Mouse (Mus musculus) intestine, embryonic 16.5 days (tissue): ENCODE measurements around the gene Tk1. TPM values are rescaled to one million over a fixed set of nuclear protein-coding genes. Genes with fewer than 3 reads are reported as not detected.

Experiments
- ATAC-seq: fragments of 200-750 bp; cut with Nextera tagmentation; 2 replicates; pipeline ENCODE4 v1.8.0; 2017; ENCODE audit warnings: moderate TSS enrichment, moderate library complexity
- H3K27ac ChIP-seq: fragments of 300-500 bp; sonication (generic); 2 replicates; pipeline ENCODE4 v1.5.1; 2014; ENCODE audit warnings: mild to moderate bottlenecking, low read length
- H3K27me3 ChIP-seq: fragments of 300-500 bp; sonication (generic); replicated peaks from 2 replicates; pipeline ENCODE4 v1.6.1; 2014; ENCODE audit warnings: low read length, control low read depth, mixed read lengths; ENCODE audit not compliant: control insufficient read depth, insufficient read depth
- H3K36me3 ChIP-seq: fragments of 300-500 bp; sonication (generic); 2 replicates; pipeline ENCODE4 v1.6.1; 2014; ENCODE audit warnings: low read length, control low read depth; ENCODE audit not compliant: control insufficient read depth, insufficient read depth
- H3K4me1 ChIP-seq: fragments of 300-500 bp; sonication (generic); 2 replicates; pipeline ENCODE4 v1.6.1; 2014; ENCODE audit warnings: low read length, control low read depth, mixed read lengths; ENCODE audit not compliant: control insufficient read depth, insufficient read depth
- H3K4me2 ChIP-seq: fragments of 300-500 bp; sonication (generic); 2 replicates; pipeline ENCODE4 v1.6.1; 2014; ENCODE audit warnings: low read depth, low read length, control low read depth
- H3K4me3 ChIP-seq: fragments of 300-500 bp; sonication (generic); 2 replicates; pipeline ENCODE4 v1.5.1; 2014; ENCODE audit warnings: mild to moderate bottlenecking, low read length
- H3K9ac ChIP-seq: fragments of 300-500 bp; sonication (generic); 2 replicates; pipeline ENCODE4 v1.6.1; 2014; ENCODE audit warnings: low read depth, low read length
- H3K9me3 ChIP-seq: fragments of 300-500 bp; sonication (generic); 2 replicates; pipeline ENCODE4 v1.6.1; 2016; ENCODE audit warnings: low read length, control low read depth; ENCODE audit not compliant: control insufficient read depth
- WGBS: fragments of 180-500 bp; shearing (Covaris S2); extraction: QIAGEN DNeasy Blood & Tissue Kit; methylation state at CpG from one replicate; pipeline ENCODE4 v1.1.7; 2014; 5-methylcytosine and 5-hydroxymethylcytosine counted together
- polyA plus RNA-seq: library from polyadenylated mRNA; unstranded; fragments of >200 nt; fragmentation: Nextera tagmentation; extraction: Ambion mirVana; gene quantifications from 2 replicates; pipeline ENCODE4 v1.2.1, GENCODE M21; 2015

Tk1 gene
- polyA plus RNA-seq = 119 and 147 TPM in 2 replicates

DNA sequence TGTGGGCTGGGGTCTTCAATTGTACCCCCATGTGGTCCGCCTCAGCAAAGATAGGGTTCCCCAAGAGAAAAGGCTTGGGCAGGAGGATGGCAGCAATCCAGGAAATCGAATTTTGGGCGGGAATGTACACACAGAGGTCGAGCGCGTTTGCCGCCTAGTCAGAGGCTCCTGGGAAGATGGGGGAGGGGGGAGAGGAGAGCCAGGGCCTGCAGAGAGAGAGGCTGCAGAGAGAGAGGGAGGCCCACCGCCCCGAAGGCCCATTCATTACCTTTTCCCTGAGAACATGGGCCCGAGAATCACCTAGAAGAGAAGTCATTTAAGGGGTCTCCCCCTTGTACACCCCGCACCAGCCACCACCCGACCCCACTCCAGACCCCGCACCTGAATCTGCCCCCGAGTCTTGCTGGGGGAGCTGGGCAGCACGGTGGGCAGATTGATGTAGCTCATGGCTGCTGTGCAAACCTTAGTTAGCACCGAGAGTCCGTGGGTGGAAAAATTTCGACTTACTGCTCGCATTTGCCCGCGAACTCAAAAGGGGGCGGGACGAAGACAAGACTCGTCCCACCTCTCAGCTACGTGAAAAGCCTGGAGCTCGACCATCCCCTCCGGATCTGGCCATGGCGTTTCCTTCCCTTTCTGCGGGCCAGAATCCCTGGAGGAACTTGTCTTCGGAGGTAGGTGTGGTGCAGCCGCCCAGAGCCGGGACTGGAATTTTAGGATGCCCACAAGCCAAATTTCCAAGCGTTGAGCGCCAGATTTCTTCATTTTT lies at the start of gene Tk1, which contains the start of gene Afmid:
Tk1 (minus strand) TSS at position 760 of the 769 bp plus-strand sequence.
Afmid (plus strand) TSS at position 592 of the 769 bp plus-strand sequence.
- peaks cover 10% of the 10 kb centered on the region for H3K36me3 ChIP-seq
- H3K4me1 ChIP-seq = peaks cover 64% of the 10 kb centered on the region
- peak within 1 kb of the TSS; percentile 65 for H3K4me3 ChIP-seq
- peak within 1 kb of the TSS; percentile 84 for H3K9ac ChIP-seq
- H3K9me3 ChIP-seq = no peaks in the 10 kb centered on the region
- H3K27me3 ChIP-seq = no peaks in the 10 kb centered on the region
- H3K4me2 ChIP-seq = peak within 1 kb of the TSS; percentile 89
- H3K27ac ChIP-seq = peak within 1 kb of the TSS; percentile 98
- ATAC-seq = peak; percentile 54
- WGBS = under 1% methylated on average over 34 of the region's 34 CpGs

DNA sequence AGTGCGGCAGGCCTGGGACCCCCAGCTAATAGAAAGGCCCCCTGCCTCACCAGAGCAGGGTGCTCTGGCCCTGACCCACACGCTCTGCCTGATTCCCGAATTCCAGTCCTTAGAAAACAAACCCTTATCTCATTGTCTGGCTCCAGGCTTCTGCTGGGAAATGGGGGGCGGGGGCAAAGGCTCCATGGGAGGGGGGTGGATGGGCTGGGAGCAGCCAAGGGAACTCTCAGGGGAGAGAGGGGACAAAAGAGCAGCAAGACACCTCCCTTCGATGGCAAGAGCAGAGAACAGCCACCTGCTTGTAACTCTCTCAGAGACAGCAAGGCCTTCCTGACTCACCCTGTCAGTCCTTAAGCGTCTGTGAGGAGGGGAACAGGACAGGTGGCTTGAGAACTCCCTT lies 49.8 kb upstream of the Tk1 start:
- H3K4me2 ChIP-seq = no peak overlapping the region
- H3K27me3 ChIP-seq = no peaks in the 10 kb centered on the region
- ATAC-seq = no peak
- no peak overlapping the region for H3K4me3 ChIP-seq
- no peak overlapping the region for H3K9ac ChIP-seq
- H3K9me3 ChIP-seq = no peaks in the 10 kb centered on the region
- H3K36me3 ChIP-seq = no peaks in the 10 kb centered on the region
- H3K27ac ChIP-seq = no peak overlapping the region
- WGBS = 29% methylated on average over 6 of the region's 6 CpGs
- peaks cover 24% of the 10 kb centered on the region for H3K4me1 ChIP-seq

DNA sequence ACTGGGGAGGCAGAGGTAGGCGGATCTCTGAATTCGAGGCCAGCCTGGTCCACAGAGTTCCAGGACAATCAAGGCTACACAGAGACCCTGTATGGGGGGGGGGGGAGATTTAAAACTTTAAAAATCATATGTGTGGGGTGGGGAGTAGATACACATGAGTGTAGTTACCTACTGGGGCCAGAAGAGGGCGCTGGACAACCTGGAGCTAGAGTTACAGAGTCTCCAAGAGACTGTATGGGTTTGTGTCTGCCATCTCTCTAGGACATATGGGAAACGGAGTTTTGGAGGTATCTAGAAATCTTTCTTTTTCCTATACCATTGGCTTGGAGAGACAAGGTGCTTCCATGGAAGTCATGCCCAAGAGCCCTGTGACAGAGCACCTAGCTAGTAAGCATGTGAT lies 48.5 kb upstream of the Tk1 start:
- Histone ChIP-seq H3K4me3 (no peak overlapping the region), H3K36me3 (no peaks in the 10 kb centered on the region; the same call in 1 of the 2 replicates), H3K4me1 (peaks cover 29% of the 10 kb centered on the region), H3K4me2 (no peak overlapping the region), H3K9me3 (no peaks in the 10 kb centered on the region), H3K27ac (no peak overlapping the region), H3K27me3 (no peaks in the 10 kb centered on the region), H3K9ac (no peak overlapping the region)
- WGBS = 63% methylated on average over 4 of the region's 4 CpGs
- no peak for ATAC-seq

DNA sequence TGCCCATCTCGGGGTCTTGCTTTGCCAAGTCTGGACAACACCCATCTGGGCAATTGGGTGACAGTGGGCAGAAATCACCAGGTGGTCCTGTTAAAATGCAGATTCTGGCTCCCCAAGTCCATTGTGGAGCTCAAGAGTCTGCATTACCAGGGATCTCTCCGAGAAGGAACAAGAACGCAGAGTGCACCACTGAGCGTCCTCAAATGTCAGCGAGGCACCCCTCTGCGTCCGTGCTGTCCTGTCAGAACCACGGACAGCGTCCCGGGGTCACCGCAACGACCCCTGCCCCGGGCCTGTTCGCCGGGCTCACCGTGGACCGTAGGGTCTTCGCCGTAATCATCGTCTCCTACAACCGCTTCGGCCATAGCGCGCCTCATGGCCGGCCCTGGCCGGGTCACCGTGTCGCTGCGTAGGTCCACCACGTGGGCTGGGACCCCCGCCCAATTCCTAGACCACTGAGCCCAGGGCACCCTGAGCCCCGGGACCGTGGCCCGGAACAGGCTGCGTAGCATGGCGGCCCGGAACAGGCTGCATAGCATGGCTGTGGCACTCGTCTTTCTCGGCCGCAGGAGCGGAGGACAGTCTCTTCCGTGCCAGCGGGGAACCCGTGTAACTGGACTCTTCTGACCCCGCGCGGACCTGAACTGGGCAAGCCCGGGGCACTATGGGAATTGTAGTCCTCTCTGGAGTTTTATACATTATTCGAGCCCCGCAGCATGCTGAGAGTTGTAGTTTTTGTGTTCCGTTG lies 47.1 kb upstream of the Tk1 start, which contains the start of gene Tha1:
Tha1 (minus strand) TSS at position 621 of the 748 bp plus-strand sequence.
- no peaks in the 10 kb centered on the region for H3K27me3 ChIP-seq
- peak; percentile 81 for ATAC-seq
- H3K4me3 ChIP-seq = peak within 1 kb of the TSS; percentile 70
- no peaks in the 10 kb centered on the region for H3K9me3 ChIP-seq
- no peaks in the 10 kb centered on the region; the same call in 1 of the 2 replicates for H3K36me3 ChIP-seq
- 2% methylated on average over 51 of the region's 51 CpGs for WGBS
- peak within 1 kb of the TSS; percentile 31 for H3K27ac ChIP-seq
- H3K4me2 ChIP-seq = peak within 1 kb of the TSS; percentile 86
- H3K9ac ChIP-seq = peak within 1 kb of the TSS; percentile 85
- H3K4me1 ChIP-seq = peaks cover 18% of the 10 kb centered on the region

DNA sequence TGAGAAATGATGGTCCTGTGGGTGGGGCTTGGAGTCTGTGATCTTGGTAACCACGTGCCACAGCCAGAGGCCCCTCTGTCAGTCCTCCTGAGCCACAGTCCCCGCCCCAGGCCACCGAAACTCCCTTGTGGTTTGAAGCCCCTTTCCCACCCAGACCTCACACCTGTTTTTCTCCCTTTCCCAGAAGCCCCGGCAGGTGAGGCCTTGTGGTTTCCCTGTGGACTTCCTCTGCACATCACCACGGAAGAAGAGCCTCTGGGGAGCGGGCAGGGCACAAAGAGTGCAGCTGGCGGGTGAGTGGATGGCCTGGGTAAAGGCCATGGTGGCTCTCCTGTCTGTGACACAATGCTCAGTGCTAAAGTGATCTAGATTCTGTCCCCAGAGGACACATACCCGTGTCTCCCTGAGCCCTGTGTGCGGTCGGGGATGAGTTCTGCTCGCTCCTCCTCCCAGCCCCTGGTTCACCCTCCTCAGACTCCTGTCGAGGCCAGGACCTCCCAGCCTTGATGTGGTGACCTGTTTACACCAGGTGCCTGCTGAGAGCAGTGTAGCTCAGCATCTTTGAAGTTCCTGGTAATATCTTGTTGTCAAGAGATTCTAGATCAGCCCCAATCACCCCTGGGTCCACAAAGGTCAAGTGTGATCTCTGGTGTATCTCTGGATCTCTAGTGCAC lies 46.2 kb upstream of the Tk1 start:
- H3K4me2 ChIP-seq = peak overlapping the region; percentile 86
- H3K9ac ChIP-seq = no peak overlapping the region
- no peaks in the 10 kb centered on the region for H3K27me3 ChIP-seq
- 55% methylated on average over 12 of the region's 12 CpGs for WGBS
- no peak for ATAC-seq
- no peaks in the 10 kb centered on the region; the same call in 1 of the 2 replicates for H3K36me3 ChIP-seq
- no peaks in the 10 kb centered on the region for H3K9me3 ChIP-seq
- H3K4me1 ChIP-seq = peaks cover 15% of the 10 kb centered on the region
- H3K4me3 ChIP-seq = no peak overlapping the region
- H3K27ac ChIP-seq = no peak overlapping the region

DNA sequence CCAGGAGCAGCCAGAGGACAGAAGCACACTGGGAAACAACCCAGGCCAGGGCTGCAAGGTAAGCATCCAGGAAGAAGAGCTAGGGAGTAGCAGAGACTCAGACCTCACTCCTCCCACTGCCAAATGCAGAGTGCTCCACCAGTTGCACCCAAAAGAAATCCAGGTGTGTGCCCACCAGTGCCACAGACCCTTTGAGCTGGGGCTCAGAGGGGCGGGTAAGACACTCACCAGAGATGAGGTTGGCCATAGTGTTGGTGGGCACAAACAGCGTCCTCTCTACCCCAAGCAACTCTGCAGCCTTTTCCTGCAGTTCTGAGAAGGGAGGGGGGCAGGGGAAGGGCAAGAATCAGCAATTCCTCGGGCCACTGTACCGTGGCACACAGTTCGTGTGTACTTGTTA lies 45.5 kb upstream of the Tk1 start:
- Histone ChIP-seq H3K4me1 (peaks cover 15% of the 10 kb centered on the region), H3K36me3 (no peaks in the 10 kb centered on the region; the same call in 1 of the 2 replicates), H3K27ac (no peak overlapping the region), H3K9ac (no peak overlapping the region), H3K4me3 (no peak overlapping the region), H3K4me2 (no peak overlapping the region), H3K27me3 (no peaks in the 10 kb centered on the region), H3K9me3 (no peaks in the 10 kb centered on the region)
- WGBS = 69% methylated on average over 5 of the region's 5 CpGs
- no peak for ATAC-seq

DNA sequence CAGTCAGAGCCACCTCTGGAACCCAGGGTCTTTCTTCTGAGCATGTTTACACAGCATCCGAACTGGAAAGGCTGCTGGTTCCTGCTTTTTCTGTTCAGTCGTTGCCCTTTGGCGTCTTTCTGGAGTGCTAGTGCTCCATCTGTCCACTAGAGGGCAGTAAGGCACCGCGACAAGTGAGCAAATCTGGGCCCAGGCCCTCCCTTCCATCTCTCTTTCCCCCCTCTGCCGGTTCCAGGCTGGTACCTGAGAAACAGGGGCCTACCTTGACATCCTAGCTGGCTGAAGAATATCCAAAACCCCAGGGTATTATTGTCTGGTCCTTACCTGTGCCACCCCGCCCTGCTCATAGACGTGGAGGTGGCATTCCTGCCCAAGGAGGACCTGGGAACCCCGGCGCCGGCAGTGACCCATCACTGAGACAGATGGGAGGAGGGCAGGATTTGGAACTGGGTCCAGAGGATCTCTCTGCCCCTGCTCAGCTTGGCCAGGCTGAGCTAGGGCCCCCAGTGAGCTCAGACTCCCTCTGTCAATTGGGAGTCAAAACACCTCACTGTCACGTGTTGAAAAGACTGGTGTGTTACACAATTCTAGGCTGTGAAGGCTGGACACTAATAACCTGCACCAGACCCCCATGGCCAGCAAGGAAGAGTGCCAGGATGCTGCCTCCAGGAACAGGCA lies 44.9 kb upstream of the Tk1 start:
- H3K27me3 ChIP-seq = no peaks in the 10 kb centered on the region
- 0 out of 2 replicates have a peak, but pooled peaks have one; percentile 7 for ATAC-seq
- 0 out of 2 replicates have a peak overlapping the region, but pooled peaks have one; percentile 24 for H3K9ac ChIP-seq
- no peaks in the 10 kb centered on the region; the same call in 1 of the 2 replicates for H3K36me3 ChIP-seq
- H3K4me2 ChIP-seq = no peak overlapping the region
- WGBS = 36% methylated on average over 12 of the region's 12 CpGs
- peaks cover 19% of the 10 kb centered on the region for H3K4me1 ChIP-seq
- H3K9me3 ChIP-seq = no peaks in the 10 kb centered on the region
- H3K27ac ChIP-seq = no peak overlapping the region
- no peak overlapping the region for H3K4me3 ChIP-seq

DNA sequence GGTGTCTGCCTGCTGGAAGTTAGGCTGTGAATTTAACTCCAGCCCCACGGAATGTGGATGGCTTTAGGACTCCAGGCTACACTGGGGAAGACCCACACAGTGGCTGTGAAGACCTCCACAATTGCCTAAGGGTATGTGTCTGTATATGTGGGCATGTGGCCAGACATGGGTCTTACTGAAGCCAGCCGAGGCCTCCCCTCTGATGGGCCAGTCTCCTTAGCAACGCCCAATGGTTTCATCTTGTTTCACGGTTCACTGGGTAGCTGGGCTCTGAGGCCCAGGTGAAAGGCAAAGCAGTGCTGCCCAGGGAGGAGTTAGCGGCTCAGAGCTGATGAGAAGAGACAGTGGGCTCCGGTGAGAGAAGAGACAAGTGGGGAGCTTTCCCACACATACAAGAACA lies 40.1 kb upstream of the Tk1 start:
- Histone ChIP-seq H3K27ac (no peak overlapping the region), H3K4me2 (no peak overlapping the region), H3K9me3 (no peaks in the 10 kb centered on the region), H3K27me3 (peaks cover 3% of the 10 kb centered on the region; the same call in 1 of the 2 replicates), H3K36me3 (no peaks in the 10 kb centered on the region; the same call in 1 of the 2 replicates), H3K4me1 (peaks cover 32% of the 10 kb centered on the region), H3K9ac (peak overlapping the region; percentile 56; the same call in 1 of the 2 replicates), H3K4me3 (no peak overlapping the region)
- WGBS = 39% methylated on average over 6 of the region's 6 CpGs
- ATAC-seq = no peak
